Mouse (Mus musculus) R1 (cell line): Measurements from ENCODE around the gene Exosc7.

ENCODE experiments used
- DNase-seq: peaks from one replicate; pipeline ENCODE4 v3.0.0-alpha.2; 2018; ENCODE audit warnings: low read depth, low spot score

Gene Exosc7

DNA sequence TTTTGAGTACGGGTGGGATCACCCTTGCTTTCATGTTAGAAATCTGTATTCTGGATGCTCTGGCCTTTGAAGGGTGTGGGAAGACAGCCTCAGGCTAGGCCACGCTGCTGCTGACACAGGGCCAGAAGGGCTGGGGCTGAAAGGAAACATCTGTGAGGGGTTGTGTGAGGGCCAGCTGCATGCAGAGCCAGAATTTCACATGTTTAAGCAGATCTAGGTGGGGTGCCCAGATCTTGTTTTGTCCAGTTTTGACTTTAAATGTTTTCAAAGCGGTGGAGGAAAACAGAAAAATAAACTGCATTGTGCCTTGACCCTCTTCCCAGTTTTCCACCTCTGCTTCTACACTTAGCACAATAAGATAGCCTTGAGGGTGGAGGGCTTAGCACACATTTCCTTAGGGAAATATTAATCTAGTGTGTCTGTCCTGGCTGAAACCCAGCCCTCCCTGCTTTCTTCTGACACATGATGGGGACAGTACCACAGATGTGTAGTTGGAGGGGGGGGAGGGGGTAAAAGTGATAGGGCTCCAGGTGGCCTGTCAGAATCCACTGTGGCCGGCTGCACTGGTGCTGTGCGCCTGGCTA lies 26.0 kb downstream of the Exosc7 start:
- DNase-seq = no peak

DNA sequence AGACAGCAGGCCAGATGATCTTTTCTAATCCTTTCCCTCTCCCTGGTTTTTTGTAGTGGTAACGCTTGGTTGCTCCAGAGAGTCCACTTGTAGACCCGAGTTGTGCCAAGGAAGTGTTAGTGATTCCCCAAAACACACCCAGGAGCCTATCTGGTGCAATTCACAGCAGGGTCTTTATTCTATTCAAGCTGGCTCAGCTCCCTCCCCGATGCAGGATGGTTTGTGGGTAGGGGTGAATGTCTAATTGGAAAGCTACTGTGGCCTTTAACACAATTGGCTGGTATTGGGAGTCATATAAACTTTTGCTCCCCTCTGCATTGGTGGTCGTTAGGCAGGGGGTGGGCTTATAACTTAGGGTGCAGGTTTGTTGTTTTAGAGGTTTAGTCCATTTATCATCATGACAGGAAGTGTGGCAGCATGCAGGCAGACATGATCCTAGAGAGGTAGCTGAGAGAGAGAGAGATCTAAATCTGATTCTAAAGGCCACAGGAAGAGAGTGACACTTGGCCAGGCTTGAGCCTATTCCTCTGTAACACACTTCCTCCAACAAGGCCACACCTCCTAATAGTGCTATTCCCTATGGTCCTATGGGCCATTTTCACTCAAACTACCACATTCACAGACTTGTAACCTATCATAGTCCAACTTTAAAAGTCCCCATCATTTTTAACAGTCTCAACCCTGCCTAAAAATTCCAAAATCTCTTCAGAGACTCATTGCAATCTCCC lies 27.0 kb downstream of the Exosc7 start:
- no peak for DNase-seq

DNA sequence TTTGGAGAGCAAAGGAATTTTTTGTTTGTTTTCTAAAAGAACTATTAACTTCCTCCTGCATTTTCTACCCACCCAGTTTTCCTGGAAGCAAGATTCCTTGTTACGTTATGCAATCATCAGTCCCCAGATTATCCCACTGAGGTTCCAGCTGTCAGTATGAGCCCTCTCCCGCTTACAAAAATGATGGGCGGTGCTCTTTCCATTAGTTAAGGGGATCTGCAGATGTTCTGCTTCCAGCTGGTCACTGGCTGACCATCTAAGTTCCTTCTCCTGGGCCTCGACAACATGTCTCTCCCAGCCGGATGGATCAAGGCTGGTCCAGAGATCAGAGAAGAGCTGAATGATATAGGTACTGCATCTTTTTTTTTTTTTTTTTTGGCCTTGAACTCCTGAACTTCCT lies 35.4 kb downstream of the Exosc7 start:
- DNase-seq = no peak

DNA sequence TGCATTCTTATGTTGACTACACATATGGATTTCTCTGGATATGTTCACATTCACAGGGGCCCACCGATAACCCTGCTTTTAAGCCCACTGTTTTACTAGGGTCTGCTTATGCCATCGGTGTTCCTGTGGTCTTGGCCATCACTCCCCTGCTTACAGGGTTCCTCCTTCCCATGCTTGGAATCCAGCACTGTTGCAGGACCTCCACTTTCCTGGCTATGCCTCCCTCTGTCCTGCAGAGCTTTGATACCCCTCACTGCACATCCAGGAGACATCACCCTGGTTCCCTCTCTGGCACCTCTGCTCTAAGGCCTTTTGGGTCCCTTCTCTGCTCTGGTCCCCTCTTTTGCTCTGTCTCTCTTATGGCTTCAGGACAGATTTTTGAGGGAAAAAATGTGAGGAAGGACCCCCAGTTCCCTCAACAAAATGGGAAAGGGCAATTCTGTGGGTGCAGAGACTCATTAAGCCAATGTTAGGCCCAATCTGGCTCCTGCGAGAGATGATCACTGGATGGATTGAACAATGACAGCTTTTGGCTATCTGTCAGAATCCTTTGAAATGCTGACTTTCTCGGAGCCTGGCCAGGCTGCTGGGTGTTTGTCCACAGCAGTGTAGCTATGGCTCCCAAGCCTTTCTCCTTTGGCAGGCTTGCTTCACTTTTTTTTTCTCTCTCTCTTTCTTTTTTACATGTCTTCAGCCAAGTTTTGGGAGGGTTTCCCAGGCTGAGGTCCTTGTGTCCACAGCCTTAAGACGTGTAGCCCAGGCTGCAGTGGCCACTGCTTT lies 37.4 kb downstream of the Exosc7 start, which contains the start of gene Clec3b:
Gene Clec3b (plus strand): TSS at position 706 of the 780 bp plus-strand sequence.
- no peak for DNase-seq

DNA sequence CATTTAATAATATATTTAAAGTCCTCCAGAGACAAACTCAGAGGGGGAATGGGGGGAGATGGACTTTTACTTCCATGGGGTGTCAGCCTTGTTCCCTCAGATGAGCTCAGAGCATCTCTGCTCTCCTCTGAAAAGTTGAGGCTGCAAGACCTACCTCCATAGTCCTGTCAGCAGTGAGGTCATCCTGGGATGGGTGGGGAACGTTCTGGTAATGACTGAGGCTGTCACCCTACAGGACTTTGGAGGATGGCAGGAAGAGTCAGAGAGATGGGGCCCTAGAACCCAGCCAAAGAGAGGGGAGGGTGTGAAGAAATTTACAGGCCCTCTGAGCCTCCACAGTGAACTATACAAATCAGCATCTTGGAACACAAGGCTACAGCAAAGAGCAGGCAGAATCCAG lies 38.5 kb downstream of the Exosc7 start:
- no peak for DNase-seq

DNA sequence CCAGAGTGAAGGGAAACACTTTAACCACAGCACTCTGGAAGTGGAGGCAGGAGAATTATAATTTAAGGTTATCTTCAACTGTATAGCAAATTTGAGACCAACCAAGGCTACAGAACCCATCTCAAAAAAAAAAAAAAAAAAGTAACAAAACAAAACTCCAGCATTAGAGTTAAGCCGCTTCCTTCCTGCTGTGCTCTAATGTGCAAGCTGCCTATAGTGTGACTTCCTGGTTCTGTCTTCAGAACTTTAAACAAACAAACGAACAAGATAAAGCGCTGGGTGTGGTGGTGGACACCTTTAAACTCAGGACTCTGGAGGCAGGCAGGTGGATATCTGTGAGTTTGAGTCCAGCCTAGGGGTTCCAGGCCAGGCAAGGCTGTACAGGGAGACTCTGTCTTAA lies 39.0 kb downstream of the Exosc7 start:
- DNase-seq = no peak

DNA sequence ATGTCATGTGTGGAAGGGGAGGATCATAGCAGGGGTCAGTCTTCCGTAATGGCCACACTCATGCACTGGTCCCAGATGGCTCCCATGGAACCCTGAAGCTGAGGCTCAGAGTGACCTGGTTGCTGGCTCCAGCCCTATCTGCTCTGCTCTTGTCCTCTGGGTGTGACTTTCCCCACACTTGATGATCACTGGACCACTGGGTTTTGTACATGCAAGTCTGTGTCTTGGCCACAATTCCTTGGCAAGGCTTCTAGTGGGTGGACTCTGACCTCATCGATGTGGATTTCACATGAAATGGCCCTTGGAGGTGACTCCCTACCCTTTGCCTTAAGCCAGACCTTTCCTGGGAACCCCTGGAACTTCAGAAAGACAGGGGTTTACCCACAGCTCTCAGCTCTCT lies 40.1 kb downstream of the Exosc7 start:
- DNase-seq = no peak

DNA sequence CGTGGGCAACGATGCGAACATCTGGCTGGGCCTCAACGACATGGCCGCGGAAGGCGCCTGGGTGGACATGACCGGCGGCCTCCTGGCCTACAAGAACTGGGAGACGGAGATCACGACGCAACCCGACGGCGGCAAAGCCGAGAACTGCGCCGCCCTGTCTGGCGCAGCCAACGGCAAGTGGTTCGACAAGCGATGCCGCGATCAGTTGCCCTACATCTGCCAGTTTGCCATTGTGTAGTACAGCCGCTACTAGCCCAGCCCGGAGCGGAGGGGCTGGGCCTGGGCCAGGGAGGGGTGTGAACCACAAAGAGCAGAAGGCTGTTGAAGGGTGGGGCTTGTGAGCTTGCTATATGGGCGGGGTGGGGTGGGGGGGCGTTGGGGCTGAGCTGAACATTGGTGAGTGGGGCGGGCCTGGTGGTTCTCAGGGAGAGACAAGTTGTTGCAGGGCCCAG lies 43.9 kb downstream of the Exosc7 start:
- DNase-seq = peak; percentile 62

DNA sequence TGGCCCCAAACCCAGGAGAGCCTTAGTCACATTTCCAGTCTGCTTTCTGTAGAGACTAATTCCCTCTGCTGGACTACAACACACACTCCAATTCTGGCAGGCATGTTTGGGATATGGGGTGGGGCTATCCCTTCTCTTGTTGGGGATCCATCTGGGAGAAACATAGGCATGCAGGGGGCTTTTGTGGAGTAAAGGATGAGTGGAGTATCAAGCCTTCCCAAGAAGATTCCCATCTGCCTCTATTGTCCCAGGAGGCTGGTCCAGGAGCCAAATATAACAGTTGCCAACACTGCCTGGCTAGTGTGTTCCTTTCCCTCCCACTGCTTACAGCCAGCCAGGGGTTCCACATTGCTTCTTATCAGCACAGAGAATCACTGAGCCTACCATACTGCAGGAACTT lies 44.7 kb downstream of the Exosc7 start:
- DNase-seq = peak; percentile 17

DNA sequence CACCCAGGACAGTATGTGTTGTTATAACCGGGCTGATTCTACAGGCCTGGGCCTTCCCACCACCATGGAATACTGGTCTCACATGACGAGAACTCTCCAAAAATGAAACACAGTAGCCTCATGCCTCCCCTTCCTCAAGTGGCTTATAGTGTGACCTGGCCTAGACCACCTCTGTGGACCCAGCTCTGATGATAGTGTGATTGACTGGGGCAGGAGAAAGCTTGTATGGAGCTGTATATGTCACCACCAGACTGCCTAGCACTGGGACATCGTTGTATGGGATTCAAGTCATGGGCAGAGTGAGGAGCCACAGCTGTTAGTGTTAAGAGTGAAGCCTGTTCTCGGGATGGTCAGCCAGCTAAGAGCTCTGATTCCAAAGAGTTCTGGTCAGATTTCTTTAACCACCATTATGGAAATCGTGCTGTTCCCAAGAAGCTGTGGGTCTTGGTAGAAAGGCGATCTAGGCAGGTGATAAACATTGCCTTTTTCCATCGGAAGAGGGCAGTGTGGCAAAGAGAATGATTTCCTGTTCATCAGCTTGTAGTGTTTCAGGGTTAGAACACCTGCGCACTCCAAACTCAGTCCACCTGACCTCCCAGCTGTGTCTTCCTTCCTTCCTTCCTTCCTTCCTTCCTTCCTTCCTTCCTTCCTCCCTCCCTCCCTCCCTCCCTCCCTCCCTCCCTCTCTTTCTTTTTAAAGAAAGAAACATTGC lies 45.3 kb downstream of the Exosc7 start:
- DNase-seq = peak; percentile 71

DNA sequence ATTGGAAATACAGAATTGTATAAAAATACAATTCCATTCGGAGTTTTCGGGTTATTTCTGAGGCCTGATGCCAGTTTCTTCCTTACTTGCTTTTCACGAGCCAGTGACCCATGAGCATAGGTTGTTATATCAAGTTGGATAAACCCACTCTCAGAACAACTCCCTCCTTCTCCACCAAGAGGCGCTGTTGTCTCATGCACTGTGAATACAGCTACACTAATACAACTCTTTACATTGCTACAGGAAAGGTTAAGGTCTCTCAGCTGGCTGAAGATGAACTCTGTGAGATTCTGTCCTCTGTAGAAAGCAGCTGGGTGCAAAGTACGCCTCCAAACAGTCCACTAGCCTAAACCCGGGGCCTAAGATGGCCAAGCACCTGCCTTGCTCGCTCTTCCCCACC lies 46.3 kb downstream of the Exosc7 start:
- peak; percentile 74 for DNase-seq

DNA sequence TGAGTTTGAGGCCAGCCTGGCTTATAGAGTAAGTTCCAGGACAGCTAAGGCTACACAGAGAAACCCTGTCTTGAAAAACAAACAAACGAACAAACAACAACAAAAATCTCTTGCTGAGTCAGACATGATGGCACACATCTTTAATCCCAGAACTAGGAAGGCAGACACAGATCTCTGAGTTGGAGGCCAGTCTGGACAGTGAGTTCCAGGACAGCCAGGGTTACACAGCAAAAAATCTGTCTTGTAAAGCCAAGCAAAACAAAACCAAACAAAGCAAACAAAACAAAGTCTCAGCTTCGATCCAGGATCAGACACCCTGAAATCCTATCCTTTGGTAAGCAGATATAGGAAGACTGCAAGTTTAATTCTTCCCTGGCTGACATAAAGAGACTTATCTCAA lies 48.8 kb downstream of the Exosc7 start:
- no peak for DNase-seq

DNA sequence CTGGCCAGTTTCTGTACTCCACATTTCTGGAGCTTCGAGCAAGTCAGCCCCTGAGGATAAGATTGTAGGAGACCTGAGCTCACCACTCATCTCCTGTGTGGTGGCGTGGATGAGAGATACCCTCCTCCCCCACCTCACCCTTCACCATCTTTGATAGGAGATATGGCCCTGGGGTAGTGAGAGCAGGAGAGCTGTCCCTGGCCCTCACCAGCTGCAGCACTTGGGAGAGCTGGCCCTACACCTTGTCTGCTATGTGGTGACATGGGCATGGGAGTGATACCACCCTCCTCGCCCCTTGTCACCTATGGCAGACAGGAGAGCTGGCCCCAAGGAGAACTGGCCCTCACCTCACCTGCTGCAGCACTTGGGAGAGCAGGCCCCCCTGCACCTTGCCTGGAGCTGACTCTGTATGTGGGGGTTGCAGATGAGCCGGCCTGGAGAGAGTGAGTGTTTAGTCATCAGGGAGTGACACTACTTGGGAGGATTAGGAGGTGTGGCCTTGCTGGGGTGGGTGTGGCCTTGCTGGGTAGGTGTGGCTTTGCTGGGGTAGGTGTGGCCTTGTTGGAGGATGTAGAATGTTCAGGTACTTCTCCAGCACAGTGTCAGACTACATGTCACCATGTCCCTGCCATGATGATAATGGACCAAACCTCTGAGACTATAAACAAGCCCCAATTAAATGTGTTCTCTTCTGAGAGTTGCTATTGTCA lies 50.1 kb downstream of the Exosc7 start:
- DNase-seq = peak; percentile 33

DNA sequence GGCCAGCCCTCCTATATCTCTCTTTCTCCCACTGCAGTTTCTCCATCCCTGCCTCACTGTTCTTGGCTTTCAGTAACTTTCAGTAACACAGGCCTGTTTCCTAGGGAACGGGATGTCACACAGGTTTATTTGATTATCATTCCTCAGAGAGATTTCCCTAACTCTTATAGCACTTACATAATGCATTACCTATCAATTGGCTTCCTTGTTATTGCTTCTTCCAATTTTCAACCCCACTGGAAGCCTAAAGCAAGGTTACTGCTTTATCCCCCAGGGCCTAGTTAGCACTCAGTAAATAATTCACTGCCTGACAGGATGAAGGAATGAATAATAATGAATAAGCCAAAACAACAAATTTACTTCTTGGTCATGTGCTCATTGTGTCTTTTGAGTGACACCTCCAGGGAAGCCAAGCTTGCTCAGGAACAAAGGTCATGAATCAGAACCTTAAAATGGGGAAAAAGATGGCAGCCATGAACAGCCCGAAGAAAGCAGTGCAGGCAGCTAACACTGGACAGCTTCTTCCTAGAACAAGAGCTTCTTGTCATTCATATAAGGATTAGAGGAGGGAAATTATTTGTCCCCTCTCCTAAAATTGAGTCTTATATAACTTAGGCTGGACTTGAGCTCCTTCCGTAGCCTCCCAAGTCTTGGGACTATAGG lies 52.9 kb downstream of the Exosc7 start:
- DNase-seq = no peak

DNA sequence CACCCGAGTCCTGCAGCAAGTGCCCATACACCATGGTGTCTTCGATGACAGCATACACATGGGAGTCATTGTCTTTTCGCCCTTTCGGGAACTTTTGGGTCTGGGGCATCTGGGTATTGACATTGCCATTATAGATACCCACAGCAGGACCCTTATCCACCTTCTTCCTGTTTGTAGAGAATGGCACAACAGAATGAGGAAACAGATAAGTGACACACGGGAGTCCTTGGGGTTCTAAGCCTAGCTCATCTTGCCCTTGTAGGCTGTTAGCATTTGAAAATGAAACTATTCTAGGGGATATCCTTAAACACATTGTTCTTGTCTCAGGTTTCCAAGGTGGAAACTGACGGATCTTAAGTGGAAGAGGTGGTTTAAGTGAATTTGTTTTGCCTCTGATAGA lies 60.7 kb downstream of the Exosc7 start:
- no peak for DNase-seq

DNA sequence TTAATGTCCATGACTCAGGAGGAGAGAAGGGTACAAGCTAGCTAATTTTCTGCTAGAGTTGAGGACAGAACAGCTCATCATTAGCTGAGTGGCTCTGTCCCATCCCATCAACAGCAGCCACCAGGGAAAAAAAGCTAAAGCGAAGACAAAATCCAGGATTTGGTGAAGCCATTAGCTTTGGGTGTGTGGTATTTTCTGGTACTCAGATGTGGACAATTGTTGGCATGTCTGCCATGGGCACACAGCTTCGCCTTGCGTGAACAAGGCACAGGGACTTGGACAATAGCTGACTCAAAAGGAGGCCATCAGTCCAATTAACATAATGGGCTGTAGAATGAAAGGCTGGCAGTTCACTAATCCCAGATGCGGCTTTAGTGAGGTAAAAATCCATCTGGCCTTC lies 61.3 kb downstream of the Exosc7 start:
- no peak for DNase-seq

DNA sequence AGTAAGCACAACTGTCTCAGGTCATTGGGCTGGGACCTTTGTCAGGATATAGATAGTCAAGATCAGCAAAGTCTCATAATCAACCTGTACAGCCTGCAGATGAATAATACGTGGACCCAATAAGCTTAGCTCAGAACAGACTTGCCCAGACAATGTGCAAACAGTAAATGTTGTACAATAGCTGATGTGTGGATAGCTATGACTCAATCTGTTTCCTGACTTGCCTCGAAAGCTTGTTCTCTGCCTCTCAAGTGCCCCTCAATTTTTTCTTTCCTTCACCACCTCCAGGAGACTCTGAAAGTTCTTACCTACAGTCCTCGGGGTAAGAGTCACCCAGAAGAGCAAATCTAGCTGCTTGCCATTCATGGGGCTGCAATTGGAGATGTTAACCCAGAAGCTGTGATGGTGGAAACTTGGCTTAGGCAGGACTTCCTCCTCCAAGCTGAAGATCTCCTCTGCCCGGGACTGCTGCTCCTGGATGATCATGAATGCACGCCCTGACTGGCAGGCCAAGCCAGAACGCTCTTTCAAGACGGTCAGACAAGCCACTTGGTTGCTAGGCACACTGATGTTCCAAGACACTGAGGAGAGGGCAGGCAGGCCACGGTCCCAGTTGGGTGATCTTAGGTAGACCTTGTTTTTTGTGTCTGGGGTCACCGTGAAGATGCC lies 64.5 kb downstream of the Exosc7 start:
- DNase-seq = no peak

DNA sequence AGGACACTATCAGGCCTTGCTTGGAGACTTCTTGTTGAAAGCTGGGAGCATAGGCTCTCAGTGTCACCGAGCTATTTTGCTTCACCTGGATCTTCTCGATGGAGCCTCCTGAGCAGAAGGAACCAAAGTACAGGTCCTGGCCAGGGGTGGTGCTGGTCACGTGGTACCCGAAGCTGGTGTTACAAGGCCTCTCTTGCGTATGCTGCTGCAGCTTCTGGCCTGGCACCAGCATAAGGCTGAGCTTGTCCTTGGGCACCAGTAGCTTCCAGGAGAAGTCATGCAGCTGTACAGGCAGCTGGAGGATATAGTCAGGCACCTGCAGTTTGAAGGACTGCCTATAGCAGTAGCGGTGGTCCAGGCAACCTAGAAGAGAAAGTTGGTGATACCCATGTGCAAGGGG lies 67.0 kb downstream of the Exosc7 start:
- DNase-seq = no peak

DNA sequence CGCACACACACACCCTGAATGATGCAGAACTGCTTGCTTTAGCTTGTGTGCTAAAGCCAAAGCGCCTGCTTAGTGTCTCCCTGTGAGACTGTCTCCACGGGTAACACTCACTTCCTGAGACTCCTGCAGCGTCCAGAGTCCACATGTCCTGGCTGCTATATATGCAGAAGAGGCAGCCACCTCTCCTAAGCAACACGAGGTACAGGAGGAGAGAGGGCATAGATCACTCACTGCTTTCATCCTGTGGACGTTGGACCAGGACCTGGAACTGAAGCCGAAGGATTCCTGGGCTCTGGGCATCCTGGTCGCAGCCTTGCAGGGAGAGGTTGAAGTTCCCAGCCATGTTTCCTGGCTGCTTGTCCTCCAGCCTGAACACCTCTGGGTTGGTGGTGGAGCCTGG lies 70.2 kb downstream of the Exosc7 start:
- DNase-seq = no peak

DNA sequence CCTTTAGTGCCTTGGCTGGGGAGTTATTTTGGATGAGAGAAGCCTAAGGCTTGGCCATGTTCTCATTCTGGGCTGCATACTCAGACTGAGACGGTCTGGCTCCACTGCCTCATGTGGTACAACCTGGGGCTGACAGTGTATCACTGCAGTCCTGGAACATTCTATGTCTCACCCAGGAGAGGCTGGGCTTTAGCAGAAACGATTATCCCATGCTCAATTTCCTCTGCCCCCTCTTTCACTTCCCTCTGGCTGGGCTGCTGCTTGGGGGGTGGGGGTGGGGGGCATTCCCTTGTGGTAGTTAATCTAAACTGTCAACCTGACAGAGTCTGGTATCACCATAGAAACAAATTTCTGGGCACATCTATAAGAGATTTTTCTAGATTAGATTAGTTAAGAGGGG lies 72.5 kb downstream of the Exosc7 start:
- no peak for DNase-seq
